Mouse (Mus musculus) G1E (cell line): Measurements from ENCODE around the gene Atp8b5. TPM values are rescaled to one million over a fixed set of nuclear protein-coding genes. Genes with fewer than 3 reads are reported as not detected.
A peak's percentile ranks its signal among the peaks of the same experiment; 100 is the strongest.

Source experiments
- ATAC-seq: 2 replicates; pipeline ENCODE4 v1.8.0; 2016; ENCODE audit warnings: mild to moderate bottlenecking; ENCODE audit not compliant: insufficient number of reproducible peaks, poor library complexity, low FRiP score, severe bottlenecking; ENCODE audit errors: extremely low read depth
- DNase-seq: peaks from one replicate; pipeline ENCODE4 v3.0.0; 2012; ENCODE audit warnings: low spot score
- H3K27me3 ChIP-seq: 2 replicates; pipeline ENCODE4 v1.6.1; 2012; ENCODE audit warnings: mild to moderate bottlenecking, low read length, inconsistent platforms; ENCODE audit not compliant: insufficient read depth
- H3K36me3 ChIP-seq: replicated peaks from 2 replicates; pipeline ENCODE3; 2012; ENCODE audit warnings: mild to moderate bottlenecking, inconsistent platforms
- H3K4me1 ChIP-seq: 2 replicates; pipeline ENCODE4 v1.6.1; 2012; ENCODE audit warnings: low read depth, low read length, inconsistent platforms, mixed read lengths; ENCODE audit not compliant: insufficient read depth
- H3K4me3 ChIP-seq: 2 replicates; pipeline ENCODE4 v1.5.1; 2012; ENCODE audit warnings: low read depth, mild to moderate bottlenecking, inconsistent platforms, low read length, moderate library complexity, mixed read lengths
- H3K9me3 ChIP-seq: replicated peaks from 2 replicates; pipeline ENCODE4 v1.6.1; 2012; ENCODE audit warnings: inconsistent platforms
- CTCF ChIP-seq: IDR thresholded peaks from 2 replicates; pipeline ENCODE4 v1.5.1; 2012; ENCODE audit warnings: low read depth, low read length, inconsistent platforms, mixed read lengths
- GATA1 ChIP-seq: IDR thresholded peaks from 2 replicates; pipeline ENCODE4 v1.6.1; 2012; ENCODE audit warnings: borderline replicate concordance, low read length, inconsistent platforms, mixed read lengths
- GATA2 ChIP-seq: IDR thresholded peaks from 2 replicates; pipeline ENCODE4 v1.6.1; 2012; ENCODE audit warnings: low read depth, low read length, inconsistent platforms, borderline replicate concordance
- POLR2AphosphoS5 ChIP-seq: IDR thresholded peaks from 2 replicates; pipeline ENCODE4 v1.6.1; 2012; ENCODE audit warnings: low read depth, low read length, inconsistent platforms; ENCODE audit not compliant: insufficient replicate concordance
- TAL1 ChIP-seq: conservative IDR thresholded peaks from 2 replicates; pipeline ENCODE4 v1.6.1; 2012; ENCODE audit warnings: low read depth, low read length, inconsistent platforms, mixed read lengths
- polyA plus RNA-seq: library from polyadenylated mRNA; stranded (reverse); fragments of >175 nt; gene quantifications from 2 replicates; pipeline ENCODE4 v1.2.3, GENCODE M21; 2012
- total RNA-seq, 2 experiments: library from RNA; stranded (forward) in 1 of 2; stranded (reverse) in 1 of 2; fragments of 200-1000 nt in 1 of 2; fragments of >200 nt in 1 of 2; fragmentation: Nextera tagmentation in 1 of 2; gene quantifications; 2 replicates each; pipeline ENCODE4 v1.2.3; 2014 to 2017

Gene Atp8b5
- total and polyA plus RNA-seq, 3 experiments = 0.24 to 5.3 (median 3.5) TPM

GRCm38 (mm10) chr4:43259435-43259834, 7.5 kb upstream of the Atp8b5 start:
- Histone ChIP-seq H3K4me3 (no peak overlapping the region), H3K9me3 (no peaks in the 10 kb centered on the region), H3K4me1 (no peaks in the 10 kb centered on the region), H3K27me3 (peaks cover 38% of the 10 kb centered on the region), H3K36me3 (no peaks in the 10 kb centered on the region)
- ATAC-seq (no peak), DNase-seq (no peak)
- TF ChIP-seq POLR2AphosphoS5 (no peak), TAL1 (no peak), CTCF (no peak)

GRCm38 (mm10) chr4:43260096-43260495, 6.9 kb upstream of the Atp8b5 start:
- Histone ChIP-seq H3K4me3 (no peak overlapping the region), H3K27me3 (peaks cover 39% of the 10 kb centered on the region), H3K4me1 (no peaks in the 10 kb centered on the region), H3K36me3 (no peaks in the 10 kb centered on the region), H3K9me3 (no peaks in the 10 kb centered on the region)
- no peak for DNase-seq
- TF ChIP-seq POLR2AphosphoS5 = no peak
- no peak for TF ChIP-seq GATA2
- no peak for TF ChIP-seq GATA1
- TF ChIP-seq CTCF = no peak
- TF ChIP-seq TAL1 = no peak
- no peak for ATAC-seq

- no peak overlapping the region for H3K4me3 ChIP-seq
- TF ChIP-seq CTCF (no peak), TAL1 (no peak), GATA1 (no peak), GATA2 (no peak), POLR2AphosphoS5 (no peak)
- ATAC-seq = no peak
- no peak for DNase-seq
- peaks cover 32% of the 10 kb centered on the region for H3K27me3 ChIP-seq
- no peaks in the 10 kb centered on the region for H3K36me3 ChIP-seq
- H3K9me3 ChIP-seq = no peaks in the 10 kb centered on the region
- H3K4me1 ChIP-seq = peaks cover 16% of the 10 kb centered on the region
Observed at GRCm38 (mm10) chr4:43262821-43263220, 4.1 kb upstream of the Atp8b5 start.

- Histone ChIP-seq H3K9me3 (no peaks in the 10 kb centered on the region), H3K4me3 (no peak overlapping the region), H3K4me1 (peaks cover 19% of the 10 kb centered on the region), H3K27me3 (peaks cover 11% of the 10 kb centered on the region), H3K36me3 (no peaks in the 10 kb centered on the region)
- TF ChIP-seq GATA1 (no peak), GATA2 (no peak), TAL1 (no peak), CTCF (no peak), POLR2AphosphoS5 (no peak)
- DNase-seq (no peak), ATAC-seq (no peak)
Observed at GRCm38 (mm10) chr4:43266146-43266545, 813 bp upstream of the Atp8b5 start.

- DNase-seq (no peak), ATAC-seq (no peak)
- peaks cover 11% of the 10 kb centered on the region for H3K27me3 ChIP-seq
- H3K36me3 ChIP-seq = no peaks in the 10 kb centered on the region
- TF ChIP-seq TAL1 (no peak), POLR2AphosphoS5 (no peak), GATA1 (no peak), GATA2 (no peak), CTCF (no peak)
- H3K4me3 ChIP-seq = peak overlapping the region; percentile 68
- H3K9me3 ChIP-seq = no peaks in the 10 kb centered on the region
- H3K4me1 ChIP-seq = peaks cover 19% of the 10 kb centered on the region
Observed at GRCm38 (mm10) chr4:43267323-43267658, 332 bp downstream of the Atp8b5 start.

GRCm38 (mm10) chr4:43285476-43285875, 18.5 kb downstream of the Atp8b5 start:
- Histone ChIP-seq H3K4me1 (peaks cover 5% of the 10 kb centered on the region), H3K4me3 (no peak overlapping the region), H3K9me3 (no peaks in the 10 kb centered on the region), H3K36me3 (no peaks in the 10 kb centered on the region), H3K27me3 (no peaks in the 10 kb centered on the region)
- TF ChIP-seq GATA1 = no peak
- TF ChIP-seq POLR2AphosphoS5 = no peak
- TF ChIP-seq TAL1 = no peak
- no peak for TF ChIP-seq GATA2
- no peak for TF ChIP-seq CTCF
- no peak for ATAC-seq
- no peak for DNase-seq

GRCm38 (mm10) chr4:43287305-43287704, 20.3 kb downstream of the Atp8b5 start:
- peaks cover 5% of the 10 kb centered on the region for H3K4me1 ChIP-seq
- DNase-seq = no peak
- H3K27me3 ChIP-seq = no peaks in the 10 kb centered on the region
- TF ChIP-seq GATA1 (no peak), CTCF (no peak), POLR2AphosphoS5 (no peak), GATA2 (no peak), TAL1 (no peak)
- H3K9me3 ChIP-seq = no peaks in the 10 kb centered on the region
- no peak for ATAC-seq
- H3K36me3 ChIP-seq = no peaks in the 10 kb centered on the region
- no peak overlapping the region for H3K4me3 ChIP-seq
